Mouse (Mus musculus): ENCODE data around the gene Ttyh3. TPM values are rescaled to one million over a fixed set of nuclear protein-coding genes. Genes with fewer than 3 reads are reported as not detected.
A peak's percentile ranks its signal among the peaks of the same experiment; 100 is the strongest.

Gene Ttyh3
- polyA plus RNA-seq, 1 experiment: 46.0 TPM

DNA sequence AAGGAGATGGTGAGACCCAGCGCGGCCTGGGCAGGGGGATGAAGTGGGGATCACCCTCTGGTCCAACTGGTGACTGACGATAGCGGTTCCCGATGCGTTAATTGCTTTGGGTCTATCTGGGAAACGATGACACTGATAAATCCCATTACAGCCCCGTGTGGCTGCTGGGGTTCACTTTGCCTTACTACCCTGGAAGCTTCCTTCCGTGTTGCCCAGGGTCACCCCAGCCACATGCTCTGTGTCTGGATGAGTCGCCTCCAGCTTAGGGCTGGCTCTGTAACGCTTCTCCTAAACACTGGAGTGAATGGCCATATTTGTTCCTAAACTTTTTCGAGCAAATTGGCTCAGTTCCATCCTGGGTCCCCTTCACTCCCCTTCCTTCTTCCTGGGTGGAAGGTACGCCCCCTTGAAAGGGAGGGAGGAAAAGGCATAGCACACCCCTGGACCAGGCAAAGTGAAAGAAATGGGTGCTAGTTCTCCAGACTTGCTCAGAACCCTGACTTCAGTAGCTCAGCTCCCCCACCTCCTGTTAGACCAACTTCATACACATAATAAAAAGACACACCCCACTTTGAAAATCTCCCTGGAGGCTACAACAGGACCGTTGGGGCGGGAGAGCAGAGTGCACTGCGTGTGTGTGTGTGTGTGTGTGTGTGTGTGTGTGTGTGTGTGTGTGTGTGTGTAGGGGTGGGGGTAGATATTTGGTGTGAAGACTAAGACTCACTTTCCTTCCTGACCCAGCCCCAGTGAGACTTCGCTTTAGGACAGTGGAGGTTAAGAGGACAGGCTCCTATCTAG is 40.8 kb downstream of the Ttyh3 start:
- H3K27me3 ChIP-seq (ENCODE audit: control insufficient read depth, insufficient read depth, insufficient read length): no peaks in the 10 kb centered on the region
- peak overlapping the region; percentile 59 for H3K4me3 ChIP-seq (ENCODE audit: insufficient read depth, poor library complexity, severe bottlenecking)
- H3K36me3 ChIP-seq (ENCODE audit: control insufficient read depth, insufficient read depth): peaks cover 8% of the 10 kb centered on the region
- TF ChIP-seq MAX (IDR thresholded peaks at IDR 0.05): peak; percentile 20
- no peak for TF ChIP-seq CTCF (IDR thresholded peaks at IDR 0.05; ENCODE audit: control insufficient read depth, insufficient read depth, insufficient read length)
- H3K79me3 ChIP-seq (ENCODE audit: low read depth): peaks cover 28% of the 10 kb centered on the region
- H3K79me2 ChIP-seq (ENCODE audit: control insufficient read depth, insufficient read depth): peaks cover 53% of the 10 kb centered on the region
- peak overlapping the region; percentile 68 for H3ac ChIP-seq (ENCODE audit: control insufficient read depth, insufficient read length, low read depth)

DNA sequence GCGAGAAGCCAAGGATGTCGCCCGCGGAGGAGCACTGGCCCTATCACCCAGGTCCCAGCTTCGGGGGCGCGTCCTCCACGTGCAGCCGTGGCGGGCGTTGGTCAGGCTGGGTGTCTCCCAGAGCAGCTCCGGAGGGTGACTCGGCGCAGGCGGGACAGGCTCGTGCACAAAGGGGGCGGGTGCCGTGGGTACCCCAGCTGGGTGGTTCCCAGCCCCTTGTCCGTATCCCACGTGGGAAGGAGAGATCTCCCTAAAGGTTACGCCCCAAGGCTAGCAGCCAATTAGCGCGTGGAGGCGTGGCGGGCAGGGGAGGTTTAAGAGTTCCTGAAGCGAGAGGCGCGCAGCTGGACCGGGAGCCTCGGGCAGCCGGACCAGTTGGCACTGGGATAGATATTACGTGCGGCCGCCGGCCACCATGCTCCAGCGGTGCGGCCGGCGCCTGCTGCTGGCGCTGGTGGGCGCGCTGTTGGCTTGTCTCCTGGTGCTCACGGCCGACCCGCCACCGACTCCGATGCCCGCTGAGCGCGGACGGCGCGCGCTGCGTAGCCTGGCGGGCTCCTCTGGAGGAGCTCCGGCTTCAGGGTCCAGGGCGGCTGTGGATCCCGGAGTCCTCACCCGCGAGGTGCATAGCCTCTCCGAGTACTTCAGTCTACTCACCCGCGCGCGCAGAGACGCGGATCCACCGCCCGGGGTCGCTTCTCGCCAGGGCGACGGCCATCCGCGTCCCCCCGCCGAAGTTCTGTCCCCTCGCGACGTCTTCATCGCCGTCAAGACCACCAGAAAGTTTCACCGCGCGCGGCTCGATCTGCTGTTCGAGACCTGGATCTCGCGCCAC is 41.6 kb downstream of the Ttyh3 start, which contains the start of gene Lfng:
Gene Lfng (plus strand): TSS at position 320 of the 835 bp plus-strand sequence.
- H3K27me3 ChIP-seq (ENCODE audit: control insufficient read depth, insufficient read depth, insufficient read length): no peaks in the 10 kb centered on the region

DNA sequence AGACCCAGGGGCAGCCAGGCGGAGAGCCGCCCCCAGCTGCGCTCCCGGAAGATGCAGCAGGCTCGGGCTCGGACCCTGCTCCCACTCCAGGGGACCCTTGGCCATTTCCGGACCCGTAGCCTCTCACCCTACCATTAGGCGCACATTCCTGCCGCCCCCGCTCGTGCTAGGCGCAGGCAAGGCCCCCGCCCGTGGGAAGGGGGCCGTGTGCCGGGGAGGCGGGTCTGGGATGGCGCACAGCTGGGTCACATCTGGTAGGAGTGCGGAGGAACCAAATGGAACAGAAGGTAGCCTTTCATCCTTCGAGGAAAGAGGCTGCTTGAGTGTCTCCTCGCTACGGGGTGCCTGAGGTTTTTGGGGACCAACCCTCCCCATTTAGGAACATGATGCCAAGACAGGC is 42.4 kb downstream of the Ttyh3 start:
- TF ChIP-seq FOSL1 (IDR thresholded peaks at IDR 0.05; ENCODE audit: insufficient read depth, low read length, poor library complexity, severe bottlenecking): no peak
- TF ChIP-seq MYOG (IDR thresholded peaks at IDR 0.05; ENCODE audit: control insufficient read depth, extremely low read depth, insufficient read length): no peak
- no peak for TF ChIP-seq CEBPB (IDR thresholded peaks at IDR 0.05; ENCODE audit: low read depth)
- no peak for TF ChIP-seq MAX (IDR thresholded peaks at IDR 0.05)
- TF ChIP-seq MYOD1 (IDR thresholded peaks at IDR 0.05; ENCODE audit: control insufficient read depth, insufficient read length, low read depth): no peak
- TF ChIP-seq CTCF (IDR thresholded peaks at IDR 0.05; ENCODE audit: control insufficient read depth, insufficient read depth, insufficient read length): no peak
- TF ChIP-seq USF1 (IDR thresholded peaks at IDR 0.05; ENCODE audit: low read depth): no peak
- no peaks in the 10 kb centered on the region for H3K27me3 ChIP-seq (ENCODE audit: control insufficient read depth, insufficient read depth, insufficient read length)
- peaks cover 26% of the 10 kb centered on the region for H3K79me3 ChIP-seq (ENCODE audit: low read depth)
- H3K4me3 ChIP-seq (ENCODE audit: insufficient read depth, poor library complexity, severe bottlenecking): no peak overlapping the region
- peaks cover 36% of the 10 kb centered on the region for H3K79me2 ChIP-seq (ENCODE audit: control insufficient read depth, insufficient read depth)
- H3ac ChIP-seq (ENCODE audit: control insufficient read depth, insufficient read length, low read depth): no peak overlapping the region
- no peaks in the 10 kb centered on the region for H3K36me3 ChIP-seq (ENCODE audit: control insufficient read depth, insufficient read depth)

More for the DNA sequence above, 41.6 kb downstream of the Ttyh3 start, which contains the start of gene Lfng:
- Histone ChIP-seq H3K79me3 (ENCODE audit: low read depth) (peaks cover 26% of the 10 kb centered on the region), H3K4me3 (ENCODE audit: insufficient read depth, poor library complexity, severe bottlenecking) (peak within 1 kb of the TSS; percentile 59), H3K79me2 (ENCODE audit: control insufficient read depth, insufficient read depth) (peaks cover 44% of the 10 kb centered on the region), H3ac (ENCODE audit: control insufficient read depth, insufficient read length, low read depth) (peak within 1 kb of the TSS; percentile 68), H3K36me3 (ENCODE audit: control insufficient read depth, insufficient read depth) (peaks cover under 1% of the 10 kb centered on the region)
- TF ChIP-seq MAX (IDR thresholded peaks at IDR 0.05) (peak; percentile 91), MYOG (IDR thresholded peaks at IDR 0.05; ENCODE audit: control insufficient read depth, extremely low read depth, insufficient read length) (no peak), MYOD1 (IDR thresholded peaks at IDR 0.05; ENCODE audit: control insufficient read depth, insufficient read length, low read depth) (peak; percentile 0), FOSL1 (IDR thresholded peaks at IDR 0.05; ENCODE audit: insufficient read depth, low read length, poor library complexity, severe bottlenecking) (no peak), USF1 (IDR thresholded peaks at IDR 0.05; ENCODE audit: low read depth) (peak; percentile 39), CTCF (IDR thresholded peaks at IDR 0.05; ENCODE audit: control insufficient read depth, insufficient read depth, insufficient read length) (peak; percentile 2), CEBPB (IDR thresholded peaks at IDR 0.05; ENCODE audit: low read depth) (no peak)

DNA sequence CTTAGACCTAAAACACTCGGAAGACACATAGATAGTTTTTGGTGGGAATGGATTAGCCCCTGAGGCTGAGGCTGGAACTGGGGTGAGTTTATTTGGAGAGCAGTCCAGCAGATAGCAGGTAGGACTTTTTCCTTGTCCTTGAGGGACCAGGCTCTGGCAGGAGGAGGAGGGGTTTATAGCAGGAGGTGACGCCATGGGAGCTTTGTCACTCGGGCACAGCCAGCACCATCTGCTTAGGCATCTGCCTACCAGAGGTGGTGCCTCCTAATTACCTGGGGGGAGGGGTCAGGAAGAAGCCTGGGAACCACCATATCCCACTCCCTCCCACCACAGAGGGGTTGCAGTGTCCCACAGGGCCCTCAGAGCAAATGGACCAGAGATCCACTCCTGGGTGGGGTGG is 43.6 kb downstream of the Ttyh3 start:
- no peaks in the 10 kb centered on the region for H3K36me3 ChIP-seq (ENCODE audit: control insufficient read depth, insufficient read depth)
- H3K79me2 ChIP-seq (ENCODE audit: control insufficient read depth, insufficient read depth): peaks cover 29% of the 10 kb centered on the region
- TF ChIP-seq MYOG (IDR thresholded peaks at IDR 0.05; ENCODE audit: control insufficient read depth, extremely low read depth, insufficient read length) (no peak), CEBPB (IDR thresholded peaks at IDR 0.05; ENCODE audit: low read depth) (no peak), CTCF (IDR thresholded peaks at IDR 0.05; ENCODE audit: control insufficient read depth, insufficient read depth, insufficient read length) (no peak), FOSL1 (IDR thresholded peaks at IDR 0.05; ENCODE audit: insufficient read depth, low read length, poor library complexity, severe bottlenecking) (no peak), MAX (IDR thresholded peaks at IDR 0.05) (no peak), USF1 (IDR thresholded peaks at IDR 0.05; ENCODE audit: low read depth) (no peak), MYOD1 (IDR thresholded peaks at IDR 0.05; ENCODE audit: control insufficient read depth, insufficient read length, low read depth) (no peak)
- no peak overlapping the region for H3K4me3 ChIP-seq (ENCODE audit: insufficient read depth, poor library complexity, severe bottlenecking)
- peaks cover 24% of the 10 kb centered on the region for H3K79me3 ChIP-seq (ENCODE audit: low read depth)
- H3ac ChIP-seq (ENCODE audit: control insufficient read depth, insufficient read length, low read depth): no peak overlapping the region
- H3K27me3 ChIP-seq (ENCODE audit: control insufficient read depth, insufficient read depth, insufficient read length): no peaks in the 10 kb centered on the region

DNA sequence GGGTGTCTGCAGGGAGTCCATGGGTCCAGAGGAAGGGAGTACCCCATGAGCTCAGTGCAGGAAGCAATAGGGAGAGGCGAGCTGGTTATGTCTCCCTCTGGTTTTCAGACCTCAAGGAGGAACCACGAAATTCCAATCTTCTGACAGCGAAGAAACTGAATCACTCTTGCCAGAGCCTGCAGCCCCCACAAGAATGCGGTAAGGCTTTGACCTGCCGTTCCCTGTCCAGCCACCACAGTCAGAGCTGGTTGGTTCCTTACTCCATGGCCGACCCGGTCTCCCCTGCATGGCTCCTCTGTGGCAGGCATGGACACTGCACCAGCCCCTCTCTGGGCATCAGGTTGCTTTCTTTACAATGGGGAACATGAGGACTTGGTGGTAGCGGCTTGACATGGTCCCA is 44.4 kb downstream of the Ttyh3 start:
- no peaks in the 10 kb centered on the region for H3K36me3 ChIP-seq (ENCODE audit: control insufficient read depth, insufficient read depth)
- H3K79me2 ChIP-seq (ENCODE audit: control insufficient read depth, insufficient read depth): peaks cover 20% of the 10 kb centered on the region
- TF ChIP-seq USF1 (IDR thresholded peaks at IDR 0.05; ENCODE audit: low read depth) (no peak), FOSL1 (IDR thresholded peaks at IDR 0.05; ENCODE audit: insufficient read depth, low read length, poor library complexity, severe bottlenecking) (peak; percentile 38), MYOG (IDR thresholded peaks at IDR 0.05; ENCODE audit: control insufficient read depth, extremely low read depth, insufficient read length) (no peak), MAX (IDR thresholded peaks at IDR 0.05) (peak; percentile 18)
- H3ac ChIP-seq (ENCODE audit: control insufficient read depth, insufficient read length, low read depth): no peak overlapping the region
- H3K4me3 ChIP-seq (ENCODE audit: insufficient read depth, poor library complexity, severe bottlenecking): no peak overlapping the region
- no peaks in the 10 kb centered on the region for H3K27me3 ChIP-seq (ENCODE audit: control insufficient read depth, insufficient read depth, insufficient read length)
- H3K79me3 ChIP-seq (ENCODE audit: low read depth): peaks cover 19% of the 10 kb centered on the region
